Mouse (Mus musculus) liver, embryonic 16.5 days (tissue): ENCODE measurements around the gene Ltk. TPM values are rescaled to one million over a fixed set of nuclear protein-coding genes. Genes with fewer than 3 reads are reported as not detected.
"Not testable (repeated sequence)": the region's sequence is repeated elsewhere in the genome, so short reads cannot be mapped to it uniquely, and the experiment has no call there.

Experiments used
- ATAC-seq: fragments of 200-750 bp; cut with Nextera tagmentation; 2 replicates; pipeline ENCODE4 v1.8.0; 2017; ENCODE audit warnings: low read depth, mild to moderate bottlenecking, moderate number of reproducible peaks, moderate library complexity
- H3K27ac ChIP-seq: fragments of 300-500 bp; sonication (generic); 2 replicates; pipeline ENCODE4 v1.5.1; 2014; ENCODE audit warnings: mild to moderate bottlenecking, low read length
- H3K27me3 ChIP-seq: fragments of 300-500 bp; sonication (generic); 2 replicates; pipeline ENCODE4 v1.6.1; 2014; ENCODE audit warnings: low read depth, low read length, mixed read lengths; ENCODE audit not compliant: control insufficient read depth, insufficient read depth
- H3K36me3 ChIP-seq: fragments of 300-500 bp; sonication (generic); 2 replicates; pipeline ENCODE4 v1.6.1; 2014; ENCODE audit warnings: mild to moderate bottlenecking; ENCODE audit not compliant: control insufficient read depth, insufficient read depth
- H3K4me1 ChIP-seq: fragments of 300-500 bp; sonication (generic); 2 replicates; pipeline ENCODE4 v1.6.1; 2014; ENCODE audit warnings: low read depth, low read length, mixed read lengths; ENCODE audit not compliant: control insufficient read depth
- H3K4me2 ChIP-seq: fragments of 300-500 bp; sonication (generic); 2 replicates; pipeline ENCODE4 v1.6.1; 2014; ENCODE audit warnings: low read depth, low read length, mixed read lengths
- H3K4me3 ChIP-seq: fragments of 300-500 bp; sonication (generic); 2 replicates; pipeline ENCODE4 v1.5.1; 2014; ENCODE audit warnings: low read depth, mild to moderate bottlenecking, low read length
- H3K9ac ChIP-seq: fragments of 300-500 bp; sonication (generic); 2 replicates; pipeline ENCODE4 v1.6.1; 2014; ENCODE audit warnings: low read depth, low read length
- H3K9me3 ChIP-seq: fragments of 300-500 bp; sonication (generic); replicated peaks from 2 replicates; pipeline ENCODE4 v1.6.1; 2016; ENCODE audit warnings: low read length; ENCODE audit not compliant: control insufficient read depth
- WGBS: fragments of 180-500 bp; shearing (Covaris S2); extraction: QIAGEN DNeasy Blood & Tissue Kit; methylation state at CpG from one replicate; pipeline ENCODE4 v1.1.7; 2014; ENCODE audit not compliant: insufficient replicate concordance; 5-methylcytosine and 5-hydroxymethylcytosine counted together
- polyA plus RNA-seq: library from polyadenylated mRNA; unstranded; fragments of >200 nt; fragmentation: Nextera tagmentation; extraction: Ambion mirVana; gene quantifications from 2 replicates; pipeline ENCODE4 v1.2.1, GENCODE M21; 2015

Ltk gene
- polyA plus RNA-seq, 1 experiment from 2014 or later: 0.06 TPM

DNA sequence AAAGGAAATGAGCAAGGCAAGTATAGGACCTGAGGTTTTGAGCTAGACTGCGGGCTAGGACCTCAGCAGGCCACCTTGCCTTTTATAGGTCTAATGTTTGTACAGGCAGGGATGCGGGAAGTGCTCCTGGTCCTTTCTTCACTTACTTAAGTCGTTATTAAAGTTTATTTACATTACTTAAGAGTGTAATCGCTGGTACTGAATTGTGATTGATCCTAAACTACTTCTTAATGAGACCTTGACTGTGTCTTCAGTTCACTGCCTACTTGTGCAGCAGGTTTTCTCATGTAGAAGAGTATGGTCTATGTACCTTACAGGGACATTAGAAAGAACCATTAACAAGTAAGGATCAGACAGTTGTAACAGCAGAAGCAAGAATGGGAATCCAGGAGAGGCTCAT lies 29.5 kb downstream of the Ltk start:
- H3K36me3 ChIP-seq: peaks cover 32% of the 10 kb centered on the region

DNA sequence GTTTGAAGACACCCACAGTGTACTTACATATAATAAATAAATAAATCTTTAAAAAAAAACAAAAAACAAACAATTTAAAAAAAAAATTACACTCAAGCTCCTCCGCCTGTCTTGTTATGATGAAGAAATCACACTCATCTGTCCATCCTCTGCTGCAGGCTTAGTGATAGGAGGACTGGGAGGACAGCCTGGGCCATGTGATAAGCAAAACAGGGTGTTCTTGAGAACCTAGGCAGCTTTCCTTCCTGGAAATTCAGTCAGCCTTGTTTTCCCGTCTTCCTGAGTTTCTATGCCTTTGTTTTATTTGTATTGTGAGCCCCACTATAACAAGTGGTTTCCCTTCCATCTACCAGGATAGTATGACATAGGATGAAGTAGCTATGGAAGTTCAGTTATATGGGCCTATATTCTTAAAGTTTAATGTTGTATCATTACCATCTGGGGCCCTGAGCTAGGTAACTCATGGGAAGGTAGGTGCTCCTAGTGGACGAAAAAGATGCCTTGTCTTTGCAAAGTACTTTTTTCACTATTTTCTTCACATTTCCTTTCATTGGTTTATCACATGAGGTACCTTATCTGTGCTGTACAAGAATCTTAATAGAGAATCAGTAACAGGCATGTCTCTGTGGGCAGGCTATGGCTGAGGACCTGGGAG lies 32.3 kb downstream of the Ltk start:
- WGBS: 43% methylated on average over 3 of the region's 3 CpGs
- Histone ChIP-seq H3K27ac (0 out of 2 replicates have a peak overlapping the region, but pooled peaks have one; percentile 1), H3K4me2 (no peak overlapping the region)

More for the DNA sequence above, 29.5 kb downstream of the Ltk start:
- Histone ChIP-seq H3K27me3 (no peaks in the 10 kb centered on the region), H3K4me3 (no peak overlapping the region), H3K4me2 (no peak overlapping the region), H3K4me1 (peaks cover 6% of the 10 kb centered on the region; the same call in 1 of the 2 replicates), H3K27ac (no peak overlapping the region), H3K9ac (no peak overlapping the region), H3K9me3 (no peaks in the 10 kb centered on the region)
- ATAC-seq: no peak
- 89% methylated on average over 4 of the region's 4 CpGs for WGBS

DNA sequence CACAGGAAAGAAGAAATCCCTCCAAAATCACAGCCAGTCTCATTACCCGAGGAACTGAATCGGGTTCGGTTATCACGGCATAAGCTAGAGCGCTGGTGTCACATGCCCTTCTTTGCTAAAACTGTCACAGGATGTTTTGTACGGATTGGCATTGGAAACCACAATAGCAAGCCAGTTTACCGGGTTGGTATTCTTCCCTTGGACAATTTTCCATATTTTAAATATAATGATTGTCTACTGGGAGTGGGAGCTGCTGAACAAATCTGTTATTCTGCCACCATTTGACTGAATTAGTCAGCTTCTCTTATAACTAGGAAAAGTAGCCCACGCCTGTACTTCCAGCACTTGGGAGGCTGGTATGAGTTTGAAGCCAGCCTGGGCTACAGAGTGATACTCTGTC lies 39.2 kb downstream of the Ltk start:
- Histone ChIP-seq H3K36me3 (peaks cover 28% of the 10 kb centered on the region), H3K9me3 (no peaks in the 10 kb centered on the region), H3K4me3 (no peak overlapping the region), H3K4me2 (no peak overlapping the region), H3K4me1 (no peaks in the 10 kb centered on the region), H3K27me3 (no peaks in the 10 kb centered on the region), H3K27ac (no peak overlapping the region), H3K9ac (no peak overlapping the region)
- whole genome bisulfite sequencing: 88% methylated on average over 8 of the region's 8 CpGs
- no peak for ATAC-seq

More for the DNA sequence above, 32.3 kb downstream of the Ltk start:
- Histone ChIP-seq H3K4me3 (no peak overlapping the region), H3K36me3 (peaks cover 39% of the 10 kb centered on the region), H3K27me3 (no peaks in the 10 kb centered on the region), H3K9ac (no peak overlapping the region), H3K4me1 (peaks cover 6% of the 10 kb centered on the region; the same call in 1 of the 2 replicates), H3K9me3 (no peaks in the 10 kb centered on the region)
- peak; percentile 94 for ATAC-seq

DNA sequence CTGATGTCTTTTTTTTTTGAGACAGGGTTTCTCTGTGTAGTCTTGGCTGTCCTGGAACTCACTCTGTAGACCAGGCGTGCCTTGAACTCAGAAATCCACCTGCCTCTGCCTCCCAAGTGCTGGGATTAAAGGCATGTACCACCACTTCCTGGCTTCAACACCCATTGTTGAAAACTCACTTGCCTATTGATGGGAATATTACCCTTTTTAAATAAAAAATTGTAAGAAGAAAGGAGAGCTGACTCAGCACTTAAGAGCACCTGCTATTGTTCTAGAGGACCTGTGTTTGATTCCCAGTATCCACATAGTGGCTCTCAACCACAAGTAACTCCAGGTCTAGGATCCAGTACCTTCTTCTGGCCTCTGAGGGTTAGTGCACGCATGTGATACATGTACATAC lies 44.4 kb downstream of the Ltk start:
- ATAC-seq, H3K9me3 ChIP-seq, H3K36me3 ChIP-seq, H3K4me1 ChIP-seq, H3K4me3 ChIP-seq, H3K9ac ChIP-seq, H3K27ac ChIP-seq, H3K4me2 ChIP-seq, H3K27me3 ChIP-seq: not testable (repeated sequence)
- 62% methylated on average over 2 of the region's 2 CpGs for WGBS

DNA sequence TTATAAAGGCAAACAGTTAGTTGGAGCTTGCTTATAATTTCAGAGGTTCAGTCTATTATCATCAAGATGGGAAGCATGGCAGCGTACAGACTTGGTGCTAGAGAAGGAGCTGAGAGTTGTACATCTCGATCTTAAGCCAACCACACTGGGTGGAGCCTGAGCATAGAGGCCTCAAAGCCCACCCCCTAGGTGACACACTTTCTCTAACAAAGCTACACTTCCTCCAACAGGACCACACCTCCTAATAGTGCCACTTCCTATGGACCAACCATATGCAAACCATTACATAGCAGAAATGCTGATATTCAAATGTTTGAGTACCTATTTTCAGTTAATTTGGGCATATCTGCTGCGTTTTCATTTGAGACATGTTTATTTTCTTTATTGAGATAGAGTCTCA lies 50.2 kb downstream of the Ltk start:
- Histone ChIP-seq H3K36me3 (peaks cover 10% of the 10 kb centered on the region; the same call in 1 of the 2 replicates), H3K4me1 (no peaks in the 10 kb centered on the region; the same call in 1 of the 2 replicates), H3K27ac (no peak overlapping the region), H3K9me3 (no peaks in the 10 kb centered on the region), H3K4me2 (no peak overlapping the region), H3K4me3 (no peak overlapping the region), H3K27me3 (no peaks in the 10 kb centered on the region), H3K9ac (no peak overlapping the region)
- no peak for ATAC-seq
- 75% methylated on average over 3 of the region's 3 CpGs for WGBS

DNA sequence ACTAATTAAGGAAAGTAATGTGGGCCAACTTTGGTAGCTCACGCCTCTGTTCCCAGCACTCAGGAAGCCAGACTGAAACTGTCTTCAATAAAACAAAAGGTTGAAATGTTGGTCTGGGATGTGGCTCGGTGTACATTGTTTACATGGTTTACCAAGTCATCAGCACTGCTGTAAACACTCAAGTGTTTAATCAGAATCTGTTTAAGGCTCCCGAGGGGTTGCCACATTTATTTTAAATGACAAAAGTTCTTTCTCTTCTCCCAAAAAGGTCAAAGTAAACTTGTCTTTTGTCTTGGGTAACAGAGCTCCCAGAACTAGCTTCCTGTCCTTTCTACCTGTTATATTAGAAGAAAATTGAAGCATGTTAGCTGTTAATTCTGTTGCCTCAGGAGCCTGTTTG lies 52.6 kb downstream of the Ltk start:
- Histone ChIP-seq H3K36me3 (peaks cover 8% of the 10 kb centered on the region; the same call in 1 of the 2 replicates), H3K9me3 (no peaks in the 10 kb centered on the region), H3K4me1 (no peaks in the 10 kb centered on the region), H3K27me3 (no peaks in the 10 kb centered on the region), H3K4me2 (no peak overlapping the region), H3K9ac (no peak overlapping the region), H3K4me3 (no peak overlapping the region), H3K27ac (no peak overlapping the region)
- 85% methylated on average over 3 of the region's 3 CpGs for WGBS
- ATAC-seq: no peak

DNA sequence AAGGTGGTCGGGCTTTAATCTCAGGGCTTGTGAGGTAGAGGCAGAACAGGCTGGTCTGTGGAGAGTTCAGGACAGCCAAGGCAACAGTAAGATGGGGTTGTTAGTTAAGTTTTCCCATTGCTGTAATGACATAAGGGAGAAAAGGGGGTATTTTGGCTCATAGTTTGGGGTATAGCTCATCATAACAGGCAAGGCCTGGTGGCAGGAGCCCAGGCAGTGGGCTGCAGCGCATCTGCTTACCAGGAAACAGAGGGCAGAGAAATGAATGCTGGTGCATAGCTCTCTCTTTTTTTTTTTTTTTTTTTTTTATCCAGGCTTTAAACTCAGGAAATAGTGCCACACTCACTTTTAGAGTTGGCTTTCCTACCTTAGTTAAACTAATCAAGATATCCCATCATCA lies 57.1 kb downstream of the Ltk start:
- 0 out of 2 replicates have a peak, but pooled peaks cover 3% of the 10 kb centered on the region for H3K36me3 ChIP-seq
- ATAC-seq: no peak
- no peak overlapping the region for H3K4me2 ChIP-seq
- no peaks in the 10 kb centered on the region for H3K27me3 ChIP-seq
- H3K4me1 ChIP-seq: no peaks in the 10 kb centered on the region; the same call in 1 of the 2 replicates
- 88% methylated on average over 2 of the region's 2 CpGs for WGBS
- no peak overlapping the region for H3K9ac ChIP-seq
- no peak overlapping the region for H3K4me3 ChIP-seq
- no peak overlapping the region for H3K27ac ChIP-seq
- H3K9me3 ChIP-seq: no peaks in the 10 kb centered on the region

Other genes starting within 250 kb of the Ltk start
- gene Exd1, start 212.8 kb downstream of the Ltk start, polyA plus RNA-seq: 0.14 and 0.34 TPM in 2 replicates
- 68.8 and 69.6 TPM in 2 replicates for gene Chp1, start 212.7 kb downstream of the Ltk start, polyA plus RNA-seq
- 101 and 110 TPM in 2 replicates for gene Nusap1, start 142.1 kb downstream of the Ltk start, polyA plus RNA-seq
- 36.1 and 41.4 TPM in 2 replicates for gene Oip5, start 142.0 kb downstream of the Ltk start, polyA plus RNA-seq
- 28.2 and 29.5 TPM in 2 replicates for gene Ndufaf1, start 97.6 kb downstream of the Ltk start, polyA plus RNA-seq
- 10.6 and 13.2 TPM in 2 replicates for gene Rtf1, start 85.4 kb downstream of the Ltk start, polyA plus RNA-seq
- gene Itpka, start 18.1 kb downstream of the Ltk start, polyA plus RNA-seq: 2.8 and 3.4 TPM in 2 replicates
- 7.4 and 9.1 TPM in 2 replicates for gene Rpap1, start 27.1 kb upstream of the Ltk start, polyA plus RNA-seq
- 0.75 and 1.1 TPM in 2 replicates for gene Tyro3, start 37.3 kb upstream of the Ltk start, polyA plus RNA-seq
- 6.1 TPM in 2 replicates for gene Mga, start 136.8 kb upstream of the Ltk start, polyA plus RNA-seq
- 0.19 and 0.25 TPM in 2 replicates for gene Mapkbp1, start 212.3 kb upstream of the Ltk start, polyA plus RNA-seq